Mouse (Mus musculus) thymus, adult 18-20 months (tissue): ENCODE data around the gene Shroom2.

Experiments
- DNase-seq, 2 experiments: peaks; one replicate each; pipeline ENCODE4 v3.0.0; 2022; ENCODE audit warnings: mixed read lengths in 2 of 2

Shroom2 gene

DNA sequence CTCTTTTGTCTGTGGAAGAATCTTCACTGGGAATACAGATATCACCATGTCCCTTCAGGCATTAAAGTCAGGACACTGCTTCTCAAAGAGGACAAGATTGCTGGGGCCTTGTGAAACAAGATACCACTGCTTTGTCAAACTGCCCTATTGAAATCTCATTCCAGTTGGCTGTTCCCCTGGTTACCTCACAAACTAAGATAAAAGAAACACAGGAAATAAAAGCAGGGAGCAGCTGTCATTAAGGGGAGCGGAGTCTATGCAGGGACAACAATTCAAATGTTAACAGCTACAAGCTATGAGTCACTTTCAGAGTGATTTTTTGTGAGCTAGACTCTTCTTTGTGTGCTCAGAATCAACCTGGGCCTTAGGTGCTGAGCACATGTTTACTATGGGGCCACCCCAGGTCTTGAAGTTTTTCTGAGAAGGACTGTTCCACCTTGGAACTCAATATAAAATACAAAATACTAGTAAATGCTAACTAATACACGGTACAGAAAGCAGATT lies 78.4 kb downstream of the Shroom2 start:
- no peak for DNase-seq

DNA sequence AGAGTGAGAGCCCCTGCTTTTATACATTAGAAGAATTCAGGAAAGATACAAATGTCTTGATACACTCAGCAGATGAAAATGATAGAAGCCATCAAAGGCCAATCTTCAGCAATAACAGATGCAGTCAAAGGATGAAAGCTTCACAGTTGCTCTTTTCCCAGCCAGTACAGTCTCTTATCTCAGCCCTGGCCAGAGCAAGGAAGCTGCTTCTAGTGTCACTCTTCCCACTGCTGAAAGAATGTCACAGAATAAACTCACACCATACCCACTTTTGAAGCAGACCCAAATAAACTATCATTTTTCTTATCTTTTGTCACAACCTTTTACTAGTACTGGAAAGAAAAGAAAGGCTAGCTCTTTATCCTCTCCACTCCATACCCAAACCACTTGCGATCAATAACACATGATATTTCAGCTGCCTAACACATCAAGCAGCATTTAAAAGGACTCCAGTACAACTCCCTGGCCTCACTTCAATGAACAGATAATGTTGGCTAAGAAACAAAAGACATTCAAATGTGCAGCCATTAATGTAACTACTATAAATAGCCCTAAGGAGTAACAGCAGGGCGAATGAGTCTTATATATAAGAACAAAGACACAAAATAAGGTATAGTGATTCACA lies 90.0 kb downstream of the Shroom2 start:
- no peak for DNase-seq

DNA sequence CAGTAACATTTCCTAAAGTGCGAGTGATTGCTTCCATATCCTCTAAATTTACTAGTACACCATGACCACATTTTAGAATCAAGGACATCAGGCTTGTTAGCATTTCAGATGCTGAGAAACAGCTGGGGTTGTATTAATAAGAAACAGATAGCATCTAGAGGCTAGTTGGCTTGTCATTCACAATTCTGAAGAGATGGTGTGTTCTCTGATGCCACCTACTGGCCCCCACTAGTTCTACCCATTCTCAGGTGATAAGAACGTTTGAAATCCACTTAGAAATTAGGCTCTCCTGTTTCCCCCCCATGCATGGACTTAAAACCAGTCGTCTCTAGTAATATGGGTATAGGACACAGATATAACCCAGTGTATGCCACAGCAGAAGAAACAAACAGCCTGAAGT lies 92.9 kb downstream of the Shroom2 start:
- DNase-seq: no peak

DNA sequence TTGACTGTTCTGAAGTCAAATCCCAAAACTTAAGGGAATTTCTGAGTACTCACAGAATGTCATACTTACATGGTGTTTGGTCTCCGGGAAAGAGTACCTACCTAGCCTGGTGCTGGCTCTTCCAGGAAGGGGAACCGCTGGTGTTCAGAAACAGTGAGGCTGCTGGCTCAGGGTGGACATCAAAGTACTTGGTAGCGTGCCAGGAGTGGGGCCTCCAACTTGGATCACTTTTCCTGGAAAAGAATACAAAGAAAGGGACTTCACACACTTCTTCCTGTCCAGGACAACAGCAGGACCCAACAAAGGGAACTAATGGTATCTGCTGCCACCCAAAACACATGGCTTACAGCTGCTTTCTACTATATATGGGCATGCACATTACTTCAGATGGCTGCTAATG lies 95.8 kb downstream of the Shroom2 start:
- no peak for DNase-seq

DNA sequence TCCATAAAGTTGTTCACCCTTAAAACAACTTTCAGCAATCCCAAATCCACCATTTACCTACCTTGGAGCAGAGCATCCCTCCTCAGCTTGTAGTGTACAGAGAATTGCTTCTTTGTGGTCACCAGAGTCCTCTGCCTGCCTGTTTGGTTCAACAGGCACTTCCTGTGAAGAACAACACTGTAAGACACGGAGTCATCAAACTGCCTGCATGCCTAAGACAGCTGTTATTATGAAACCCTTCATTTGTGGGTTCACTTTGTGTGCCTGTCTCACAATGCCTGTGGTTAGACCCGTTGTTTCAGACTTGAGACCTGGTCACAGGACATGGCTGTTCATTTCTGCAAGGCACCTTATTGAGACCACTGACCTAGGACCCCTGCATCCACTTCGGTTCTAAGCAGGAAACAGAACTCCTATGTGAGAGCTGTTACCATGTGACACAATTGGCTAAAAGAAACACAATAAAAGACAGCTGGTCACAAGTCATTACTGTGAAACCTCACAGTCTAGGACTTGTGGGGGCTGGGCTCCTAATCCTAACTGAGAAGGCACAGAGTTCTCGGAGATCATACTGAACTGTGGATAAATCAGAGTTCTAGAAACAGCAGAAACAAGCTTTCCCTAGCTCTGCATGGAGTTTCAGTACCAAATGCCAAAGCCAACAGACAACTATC lies 111.8 kb downstream of the Shroom2 start:
- no peak for DNase-seq

DNA sequence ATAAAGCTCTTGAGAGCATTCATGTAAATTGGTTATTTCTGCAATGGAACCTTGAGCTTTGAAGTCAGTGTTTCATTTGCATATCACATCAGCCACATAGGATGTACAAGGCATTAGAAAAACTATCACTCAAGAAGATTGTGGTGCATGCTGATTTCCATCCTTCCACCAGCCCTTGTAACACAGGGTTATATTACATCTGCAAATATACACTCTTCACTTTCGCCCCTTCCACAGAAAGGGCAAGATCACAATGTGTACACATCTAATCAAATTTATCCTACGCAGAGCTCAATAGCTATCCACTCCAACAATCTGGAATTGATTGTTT lies 112.7 kb downstream of the Shroom2 start:
- no peak for DNase-seq

DNA sequence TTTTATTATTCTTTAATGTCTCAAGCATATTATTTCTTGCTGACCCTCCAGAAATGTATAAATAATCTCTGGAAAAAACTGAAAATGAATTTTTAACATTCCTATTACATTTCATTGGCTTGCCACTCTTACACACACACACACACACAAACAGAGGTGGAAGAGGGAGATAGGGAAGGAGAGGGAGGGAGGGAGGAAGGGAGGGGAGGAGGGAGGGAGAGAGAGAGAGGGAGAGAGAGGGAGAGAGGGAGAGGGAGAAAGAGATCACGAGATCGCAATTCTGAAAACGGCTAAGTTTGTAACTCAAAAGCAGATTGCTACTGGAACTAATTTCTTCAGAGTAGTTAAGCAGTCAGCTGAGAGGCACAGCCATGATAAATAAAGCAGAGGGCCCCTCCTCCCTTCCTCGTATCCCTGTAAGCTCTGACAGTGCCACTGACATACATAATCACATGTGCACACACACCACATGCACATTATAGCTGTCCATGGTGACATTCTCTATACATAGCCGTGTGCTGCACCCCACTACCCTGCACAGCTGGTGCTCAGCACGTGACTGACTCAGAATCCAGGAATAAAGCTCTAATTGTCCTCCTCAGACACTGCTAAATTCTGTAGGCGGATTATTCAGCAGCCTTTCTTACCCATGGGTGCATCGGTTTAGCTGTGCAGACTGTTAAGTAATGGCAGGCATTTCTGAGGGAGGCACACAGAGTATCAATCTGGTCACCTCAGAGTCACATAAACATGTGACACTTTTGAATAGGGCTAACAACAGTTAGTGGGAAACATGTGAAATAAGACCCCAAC lies 113.3 kb downstream of the Shroom2 start:
- no peak for DNase-seq

DNA sequence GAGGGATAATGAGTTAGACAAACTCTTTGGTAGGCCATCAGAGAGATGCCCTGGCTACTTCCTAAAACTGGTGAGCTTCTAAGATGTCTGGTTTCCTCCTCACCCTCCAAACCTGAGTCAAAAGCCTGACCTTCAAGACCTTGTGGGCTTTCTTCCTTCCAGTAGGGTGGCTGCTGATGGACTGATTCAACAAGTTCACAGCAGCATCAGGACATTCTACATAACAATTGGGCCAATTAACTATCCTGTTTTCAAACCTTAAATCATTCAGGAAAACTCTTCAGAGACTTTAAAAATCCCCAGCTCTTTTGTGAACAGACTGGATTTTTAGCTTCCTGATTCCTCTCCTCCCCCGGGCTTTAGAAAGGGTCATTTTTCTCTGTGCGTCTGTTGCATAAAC lies 116.6 kb downstream of the Shroom2 start:
- no peak for DNase-seq

DNA sequence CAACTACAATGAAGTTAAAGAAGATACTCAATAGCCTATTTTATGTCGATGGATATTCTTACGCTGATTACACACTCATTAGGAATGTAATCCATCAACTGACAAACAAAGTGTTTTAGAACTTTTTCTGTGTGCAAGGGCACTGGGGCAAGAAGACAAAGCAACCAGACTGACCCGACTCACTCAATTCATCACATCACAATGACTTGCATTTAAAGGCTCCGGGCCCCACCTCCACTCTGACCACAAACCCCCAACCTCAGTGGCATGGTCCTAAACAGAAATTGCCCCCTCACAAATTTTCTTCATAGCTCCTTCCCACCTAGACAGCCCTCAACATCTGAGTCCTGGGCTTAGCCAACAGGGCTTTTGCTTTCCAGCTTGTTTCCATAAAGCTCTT lies 124.4 kb downstream of the Shroom2 start:
- DNase-seq: no peak

DNA sequence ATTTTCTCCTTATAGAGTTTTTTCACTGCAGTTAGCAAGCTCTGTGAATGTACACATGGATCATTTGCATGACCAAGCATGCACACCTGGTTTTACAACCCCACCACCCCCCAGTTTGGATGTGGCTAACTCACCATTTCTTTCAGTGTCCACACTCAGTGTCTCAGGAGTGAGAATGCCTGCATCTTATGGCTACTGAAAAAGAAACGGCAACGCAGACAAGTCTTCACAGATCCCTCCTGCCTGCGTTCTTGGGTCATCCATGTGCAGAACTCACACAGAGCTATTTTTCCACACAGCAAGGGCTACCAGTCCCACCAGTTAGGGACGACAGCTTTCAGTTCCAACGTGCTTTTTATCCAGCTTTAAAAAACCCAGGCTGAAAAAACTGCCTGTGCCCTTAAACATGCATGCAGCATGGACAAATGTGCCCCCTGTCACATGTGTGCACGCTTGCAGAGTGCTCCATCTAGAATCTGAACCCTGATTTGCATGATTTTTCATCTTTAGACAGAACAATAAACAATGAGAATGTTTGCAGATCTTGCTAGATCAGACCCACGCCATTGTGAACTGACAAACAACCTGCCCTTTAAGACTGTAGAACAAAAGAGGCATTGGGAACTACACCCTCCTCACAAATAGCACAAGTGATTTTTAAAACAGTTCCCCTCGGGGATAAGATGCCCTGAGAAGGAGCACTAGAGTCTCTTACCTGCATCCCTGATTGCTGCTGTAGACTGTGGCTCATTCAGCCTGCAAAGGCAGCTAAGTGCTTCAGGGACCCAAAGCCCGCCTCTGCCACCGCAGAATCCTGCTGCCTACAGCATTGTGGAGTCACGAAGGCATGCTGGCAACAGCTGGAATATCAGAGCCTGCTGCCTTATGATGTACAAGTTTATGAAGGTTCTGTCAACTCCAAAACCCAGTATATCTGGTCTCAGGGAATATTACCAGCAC lies 125.3 kb downstream of the Shroom2 start:
- no peak for DNase-seq

DNA sequence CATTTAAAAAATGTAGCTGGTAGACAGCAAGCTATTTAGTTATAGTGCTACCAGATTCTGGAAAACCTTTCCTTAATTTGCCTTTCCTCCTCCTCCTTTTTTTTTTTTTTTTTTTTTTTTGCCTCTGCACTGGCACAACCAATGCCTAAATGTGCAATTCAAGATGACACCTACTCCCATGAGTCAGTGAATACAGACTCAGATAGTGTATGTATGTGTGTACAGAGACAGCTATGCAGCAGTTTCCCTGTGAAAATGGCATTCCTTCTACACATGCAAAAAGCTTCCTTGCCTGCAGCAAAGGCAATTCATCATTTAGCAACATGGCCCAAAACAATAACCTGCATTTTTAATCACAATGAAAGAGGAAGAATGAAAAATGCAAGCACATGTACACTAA lies 126.1 kb downstream of the Shroom2 start:
- no peak for DNase-seq

DNA sequence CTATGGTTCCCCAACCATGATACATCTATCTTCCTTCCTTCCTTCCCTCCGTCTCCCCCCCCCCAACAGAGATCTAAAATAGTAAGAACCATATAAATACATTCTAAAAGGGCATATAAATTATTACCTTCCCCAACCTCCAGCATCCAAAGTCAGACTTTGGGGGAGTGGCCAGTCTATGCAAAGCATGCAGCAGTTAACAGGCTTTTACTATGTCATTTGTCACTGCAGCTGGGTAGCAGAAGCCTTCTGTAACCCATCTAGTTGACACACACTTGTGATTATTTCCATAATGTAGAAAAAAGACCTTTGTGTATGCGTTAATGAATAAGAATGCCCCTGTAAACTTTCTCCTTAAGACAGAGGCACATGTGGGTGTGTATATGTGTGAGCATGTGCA lies 126.6 kb downstream of the Shroom2 start:
- no peak for DNase-seq

DNA sequence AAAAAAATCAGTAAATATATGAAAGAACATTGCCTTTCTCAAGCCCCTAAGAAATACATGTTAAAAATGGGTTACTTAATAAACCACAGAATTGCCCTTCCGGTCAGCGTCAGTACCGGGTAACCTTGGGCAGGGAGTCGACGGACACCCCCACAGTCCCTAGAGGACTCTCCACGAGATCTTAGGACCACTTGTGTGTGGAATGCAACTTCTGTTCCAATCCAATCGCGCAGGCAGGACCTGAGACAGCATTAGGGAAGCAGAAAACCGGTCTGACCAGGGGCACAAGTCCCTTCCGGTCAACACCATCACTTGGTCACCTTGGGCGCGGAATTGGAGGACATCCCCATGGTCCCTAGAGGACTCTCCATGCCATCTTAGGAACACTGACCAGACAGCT lies 133.9 kb downstream of the Shroom2 start:
- DNase-seq: no peak

DNA sequence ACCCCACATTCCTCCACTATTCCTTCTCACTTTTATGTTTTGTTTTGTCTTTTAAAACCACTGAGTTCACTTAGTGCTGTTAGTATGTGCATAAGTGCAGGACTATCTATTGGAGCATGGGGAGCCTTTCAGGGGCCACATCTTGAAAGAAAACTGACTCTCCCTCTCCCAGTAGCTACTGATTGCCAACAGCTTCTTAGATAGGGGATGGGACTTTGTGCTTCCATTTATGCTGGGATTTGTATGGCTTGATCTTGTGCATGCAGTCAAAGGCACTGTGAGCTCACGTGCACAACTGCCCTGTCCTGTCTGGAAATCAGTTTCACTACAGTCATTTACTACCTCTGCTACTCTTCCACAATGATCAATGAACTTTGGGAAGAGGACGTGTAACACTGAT lies 147.9 kb downstream of the Shroom2 start:
- no peak for DNase-seq

DNA sequence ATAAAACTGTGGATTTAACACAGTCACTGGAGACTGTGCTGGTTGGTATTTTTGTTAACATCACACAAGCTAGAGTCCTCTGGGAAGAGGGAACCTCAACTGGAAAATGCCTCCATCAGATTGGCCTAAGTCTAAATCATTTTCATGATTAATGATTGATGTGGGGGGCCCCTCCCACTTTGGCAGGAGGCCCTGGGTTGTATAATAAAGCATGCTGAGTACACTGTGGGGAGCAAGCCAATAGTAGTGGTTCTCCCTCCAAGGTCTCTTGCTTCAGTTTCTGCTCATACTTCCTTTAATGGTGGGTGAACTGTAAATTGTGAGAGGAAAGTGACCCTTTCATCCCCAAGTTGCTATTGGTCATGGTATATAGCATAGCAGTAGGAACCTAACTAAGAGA lies 148.3 kb downstream of the Shroom2 start:
- DNase-seq: no peak

DNA sequence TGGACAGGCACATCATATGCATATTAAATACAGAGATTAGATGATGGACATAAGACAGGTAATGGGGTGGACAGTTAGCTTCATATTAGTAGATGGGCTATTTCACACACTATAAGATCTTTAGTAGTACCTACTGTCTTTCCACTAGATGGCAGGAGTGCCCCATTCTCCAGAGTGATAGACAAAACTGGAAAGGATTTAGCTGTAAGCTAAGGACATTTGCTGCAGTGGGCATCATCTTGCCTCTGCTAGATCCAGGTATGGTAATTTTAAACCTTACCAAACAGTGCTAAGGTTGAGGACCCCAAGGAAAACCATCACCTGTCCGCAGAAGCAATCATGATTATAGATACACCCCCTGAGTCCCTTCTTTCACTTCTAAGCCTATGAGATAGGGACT lies 150.8 kb downstream of the Shroom2 start:
- no peak for DNase-seq

DNA sequence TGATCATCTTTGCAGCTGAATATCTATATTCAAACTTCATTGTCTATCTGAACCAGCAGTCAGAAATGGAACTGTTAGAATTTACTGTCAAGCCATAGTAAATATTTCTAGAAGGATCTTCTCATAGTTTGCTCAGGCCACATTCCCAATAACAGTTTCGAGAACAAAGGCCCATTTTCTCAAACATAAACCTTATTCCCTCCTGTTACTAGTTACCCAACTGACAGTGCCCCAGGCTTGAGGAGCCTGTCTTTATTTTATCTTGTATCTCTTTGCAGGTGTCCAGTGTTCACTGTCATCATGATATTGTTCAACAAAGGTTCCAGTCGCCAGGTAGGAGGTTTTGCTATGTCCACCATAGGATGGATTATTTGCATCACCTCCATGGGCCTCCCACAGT lies 206.2 kb downstream of the Shroom2 start, which contains the start of gene Cldn34a:
TSS of gene Cldn34a (plus strand) at position 301 of the 400 bp plus-strand sequence.
- DNase-seq: no peak
